Mouse (Mus musculus): Measurements from ENCODE around the gene Fbxo22.

DNA sequence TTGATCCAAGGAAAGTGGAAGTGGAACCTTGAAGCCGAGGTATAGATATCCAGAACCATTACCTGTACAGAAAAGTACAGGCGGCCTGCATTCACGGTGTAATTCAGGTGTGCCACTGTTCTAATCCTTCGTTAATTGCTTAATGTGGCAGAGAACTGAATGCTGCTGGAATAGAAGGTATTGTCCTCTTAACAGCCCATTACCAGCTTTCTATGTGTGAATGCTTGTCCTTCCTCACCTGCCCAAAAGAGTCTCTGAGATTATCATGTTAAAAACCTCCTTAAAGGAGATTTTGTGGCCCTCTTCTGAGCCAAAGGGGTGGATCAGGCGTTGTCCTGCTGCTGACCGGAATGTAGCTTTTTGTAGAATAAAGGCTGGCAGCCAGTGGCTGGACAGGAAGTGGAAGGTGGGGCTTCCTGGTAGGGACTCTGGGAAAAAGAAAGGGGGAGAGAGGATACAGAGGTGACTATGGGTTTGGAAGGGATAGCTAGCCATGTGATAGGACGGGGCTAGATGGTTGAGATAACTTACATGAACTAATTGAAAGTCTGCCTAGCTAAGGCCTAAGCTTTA lies 16.5 kb downstream of the Fbxo22 start:
- TF ChIP-seq CTCF (IDR thresholded peaks at IDR 0.05) (no peak), EP300 (IDR thresholded peaks at IDR 0.05) (no peak)
